Mouse (Mus musculus): ENCODE results near the gene Catsper2. TPM values are rescaled to one million over a fixed set of nuclear protein-coding genes. Genes with fewer than 3 reads are reported as not detected.

The Catsper2 gene
- total and polyA plus RNA-seq, 3 experiments = 1.2 to 2.5 TPM; not detected in 1

GRCm38 (mm10) chr2:121374766-121375165 lies 38.8 kb downstream of the Catsper2 start:
- H3K4me3 ChIP-seq (ENCODE audit: control insufficient read depth in 1 of 2, insufficient read depth in 1 of 2, low read depth in 2 of 2, low read length in 2 of 2) = no peak overlapping the region
- H3K27ac ChIP-seq (ENCODE audit: control insufficient read depth, low read depth, low read length) = no peak overlapping the region
- H3K4me1 ChIP-seq (ENCODE audit: control insufficient read depth in 1 of 2, insufficient read depth in 2 of 2, low read length in 2 of 2) = no peaks in the 10 kb centered on the region
- H3K79me2 ChIP-seq (ENCODE audit: control insufficient read depth, insufficient read depth, low read length, poor library complexity) = no peaks in the 10 kb centered on the region
- peaks cover 2 to 4% of the 10 kb centered on the region in 2 experiments for H3K27me3 ChIP-seq (ENCODE audit: control insufficient read depth in 1 of 2, insufficient read depth in 2 of 2, low read length in 2 of 2)
- H3K9ac ChIP-seq (ENCODE audit: control insufficient read depth, low read depth, low read length, poor library complexity, severe bottlenecking) = no peak overlapping the region
- H3K36me3 ChIP-seq (ENCODE audit: control insufficient read depth in 1 of 2, insufficient read depth in 2 of 2, low read length in 2 of 2) = no peaks in the 10 kb centered on the region
- no peak for DNase-seq (ENCODE audit: low read depth, low spot score)
- no peak for TF ChIP-seq USF2 (IDR thresholded peaks at IDR 0.05; ENCODE audit: borderline replicate concordance in 1 of 2, insufficient read depth in 1 of 2, low read depth in 1 of 2, low read length in 2 of 2)
- no peak for TF ChIP-seq BHLHE40 (IDR thresholded peaks at IDR 0.05; ENCODE audit: borderline replicate concordance, low read depth, low read length)
- TF ChIP-seq POLR2AphosphoS2 (IDR thresholded peaks at IDR 0.05; ENCODE audit: low read length) = no peak
- no peak for TF ChIP-seq MXI1 (IDR thresholded peaks at IDR 0.05; ENCODE audit: low read depth, low read length)
- H3K9me3 ChIP-seq (replicated peaks; ENCODE audit: insufficient read depth, low read length) = no peaks in the 10 kb centered on the region

GRCm38 (mm10) chr2:121372266-121372665 lies 41.3 kb downstream of the Catsper2 start:
- H3K36me3 ChIP-seq (ENCODE audit: control insufficient read depth in 1 of 2, insufficient read depth in 2 of 2, low read length in 2 of 2) = no peaks in the 10 kb centered on the region

GRCm38 (mm10) chr2:121370921-121371320 lies 42.7 kb downstream of the Catsper2 start:
- H3K4me3 ChIP-seq (ENCODE audit: control insufficient read depth in 1 of 2, insufficient read depth in 1 of 2, low read depth in 2 of 2, low read length in 2 of 2) = no peak overlapping the region
- no peaks in the 10 kb centered on the region for H3K36me3 ChIP-seq (ENCODE audit: control insufficient read depth in 1 of 2, insufficient read depth in 2 of 2, low read length in 2 of 2)
- TF ChIP-seq ELF1 (IDR thresholded peaks at IDR 0.05; ENCODE audit: low read depth, low read length) (no peak), ZMIZ1 (IDR thresholded peaks at IDR 0.05; ENCODE audit: low read depth, low read length) (no peak), MAFK (IDR thresholded peaks at IDR 0.05; ENCODE audit: borderline replicate concordance, low read depth, low read length) (no peak), MYC (IDR thresholded peaks at IDR 0.05; ENCODE audit: low read depth, low read length) (no peak), RAD21 (IDR thresholded peaks at IDR 0.05; ENCODE audit: low read depth, low read length) (no peak), CTCF (IDR thresholded peaks at IDR 0.05 in 2 of 3, conservative IDR thresholded peaks at IDR 0.05 in 1 of 3; ENCODE audit: control insufficient read depth in 1 of 3, insufficient read depth in 1 of 3, low read depth in 2 of 3, low read length in 3 of 3, poor library complexity in 1 of 3, severe bottlenecking in 1 of 3) (no peak)
- peaks cover 3 to 6% of the 10 kb centered on the region in 2 experiments for H3K27me3 ChIP-seq (ENCODE audit: control insufficient read depth in 1 of 2, insufficient read depth in 2 of 2, low read length in 2 of 2)
- H3K27ac ChIP-seq (ENCODE audit: control insufficient read depth, low read depth, low read length) = no peak overlapping the region
- H3K4me1 ChIP-seq (ENCODE audit: control insufficient read depth in 1 of 2, insufficient read depth in 2 of 2, low read length in 2 of 2) = no peaks in the 10 kb centered on the region
- no peak overlapping the region for H3K9ac ChIP-seq (ENCODE audit: control insufficient read depth, low read depth, low read length, poor library complexity, severe bottlenecking)
- DNase-seq (ENCODE audit: low read depth, low spot score) = no peak
- no peaks in the 10 kb centered on the region for H3K9me3 ChIP-seq (replicated peaks; ENCODE audit: insufficient read depth, low read length)
- no peaks in the 10 kb centered on the region for H3K79me2 ChIP-seq (ENCODE audit: control insufficient read depth, insufficient read depth, low read length, poor library complexity)

More at GRCm38 (mm10) chr2:121372266-121372665, 41.3 kb downstream of the Catsper2 start:
- H3K9me3 ChIP-seq (replicated peaks; ENCODE audit: insufficient read depth, low read length) = no peaks in the 10 kb centered on the region
- peaks cover 2 to 6% of the 10 kb centered on the region in 2 experiments for H3K27me3 ChIP-seq (ENCODE audit: control insufficient read depth in 1 of 2, insufficient read depth in 2 of 2, low read length in 2 of 2)
- H3K79me2 ChIP-seq (ENCODE audit: control insufficient read depth, insufficient read depth, low read length, poor library complexity) = no peaks in the 10 kb centered on the region
- H3K27ac ChIP-seq (ENCODE audit: control insufficient read depth, low read depth, low read length) = no peak overlapping the region
- DNase-seq (ENCODE audit: low read depth, low spot score) = no peak
- H3K4me1 ChIP-seq (ENCODE audit: control insufficient read depth in 1 of 2, insufficient read depth in 2 of 2, low read length in 2 of 2) = no peaks in the 10 kb centered on the region
- no peak for TF ChIP-seq BHLHE40 (IDR thresholded peaks at IDR 0.05; ENCODE audit: borderline replicate concordance, low read depth, low read length)
- no peak overlapping the region for H3K9ac ChIP-seq (ENCODE audit: control insufficient read depth, low read depth, low read length, poor library complexity, severe bottlenecking)
- no peak overlapping the region for H3K4me3 ChIP-seq (ENCODE audit: control insufficient read depth in 1 of 2, insufficient read depth in 1 of 2, low read depth in 2 of 2, low read length in 2 of 2)
